Mouse (Mus musculus) splenic B cell, adult 2 months (primary cell): ENCODE measurements around the gene Slc4a5.

Experiments used
- DNase-seq: peaks from one replicate; pipeline ENCODE4 v3.0.0-alpha.2; 2011; ENCODE audit warnings: low read depth, low spot score
- H3K27me3 ChIP-seq: 2 replicates; pipeline ENCODE4 v1.6.1; 2012; ENCODE audit warnings: mild to moderate bottlenecking, low read length, moderate library complexity, mixed read lengths; ENCODE audit not compliant: control insufficient read depth, poor library complexity, insufficient read depth, severe bottlenecking
- H3K36me3 ChIP-seq: 2 replicates; pipeline ENCODE4 v1.6.1; 2012; ENCODE audit warnings: mild to moderate bottlenecking, low read length, moderate library complexity, mixed read lengths; ENCODE audit not compliant: control insufficient read depth, poor library complexity, insufficient read depth, severe bottlenecking

Gene Slc4a5

GRCm38 (mm10) chr6:83219814-83220213 is at the start of gene Slc4a5:
Gene Slc4a5 (plus strand): TSS chr6:83219828.
- H3K36me3 ChIP-seq: no peaks in the 10 kb centered on the region
- H3K27me3 ChIP-seq: no peaks in the 10 kb centered on the region
- DNase-seq: no peak

- DNase-seq: no peak
- H3K36me3 ChIP-seq: no peaks in the 10 kb centered on the region
- no peaks in the 10 kb centered on the region for H3K27me3 ChIP-seq
Observed at GRCm38 (mm10) chr6:83169872-83170271, 49.8 kb upstream of the Slc4a5 start.

- no peak for DNase-seq
- no peaks in the 10 kb centered on the region for H3K36me3 ChIP-seq
- no peaks in the 10 kb centered on the region for H3K27me3 ChIP-seq
Observed at GRCm38 (mm10) chr6:83171063-83171462, 48.6 kb upstream of the Slc4a5 start.

- H3K36me3 ChIP-seq: no peaks in the 10 kb centered on the region
- H3K27me3 ChIP-seq: no peaks in the 10 kb centered on the region
- no peak for DNase-seq
Observed at GRCm38 (mm10) chr6:83172240-83172920, 47.2 kb upstream of the Slc4a5 start.

- no peak for DNase-seq
- no peaks in the 10 kb centered on the region for H3K27me3 ChIP-seq
- H3K36me3 ChIP-seq: no peaks in the 10 kb centered on the region
Observed at GRCm38 (mm10) chr6:83175996-83176395, 43.6 kb upstream of the Slc4a5 start.

- no peak for DNase-seq
- Histone ChIP-seq H3K36me3 (peaks cover 1% of the 10 kb centered on the region), H3K27me3 (no peaks in the 10 kb centered on the region)
Observed at GRCm38 (mm10) chr6:83179390-83180117, 40.1 kb upstream of the Slc4a5 start.

- Histone ChIP-seq H3K27me3 (no peaks in the 10 kb centered on the region), H3K36me3 (peaks cover 1% of the 10 kb centered on the region)
- DNase-seq: no peak
Observed at GRCm38 (mm10) chr6:83180605-83181004, 39.0 kb upstream of the Slc4a5 start.

- Histone ChIP-seq H3K27me3 (no peaks in the 10 kb centered on the region), H3K36me3 (peaks cover 7% of the 10 kb centered on the region)
- DNase-seq: no peak
Observed at GRCm38 (mm10) chr6:83184858-83185435, 34.7 kb upstream of the Slc4a5 start.

- peak; percentile 46 for DNase-seq
- Histone ChIP-seq H3K36me3 (peaks cover 7% of the 10 kb centered on the region), H3K27me3 (no peaks in the 10 kb centered on the region)
Observed at GRCm38 (mm10) chr6:83185895-83186861, 33.5 kb upstream of the Slc4a5 start.

GRCm38 (mm10) chr6:83186946-83187345 is 32.7 kb upstream of the Slc4a5 start:
- H3K36me3 ChIP-seq: peaks cover 7% of the 10 kb centered on the region
- DNase-seq: no peak
- H3K27me3 ChIP-seq: no peaks in the 10 kb centered on the region

- Histone ChIP-seq H3K27me3 (no peaks in the 10 kb centered on the region), H3K36me3 (peaks cover 16% of the 10 kb centered on the region)
- no peak for DNase-seq
Observed at GRCm38 (mm10) chr6:83193571-83193970, 26.1 kb upstream of the Slc4a5 start.

- DNase-seq: no peak
- H3K27me3 ChIP-seq: no peaks in the 10 kb centered on the region
- H3K36me3 ChIP-seq: peaks cover 10% of the 10 kb centered on the region
Observed at GRCm38 (mm10) chr6:83197345-83198004, 22.2 kb upstream of the Slc4a5 start.

GRCm38 (mm10) chr6:83203320-83203719 is 16.3 kb upstream of the Slc4a5 start:
- H3K27me3 ChIP-seq: no peaks in the 10 kb centered on the region
- DNase-seq: no peak
- H3K36me3 ChIP-seq: peaks cover under 1% of the 10 kb centered on the region; the same call in 1 of the 2 replicates

- H3K36me3 ChIP-seq: no peaks in the 10 kb centered on the region
- H3K27me3 ChIP-seq: no peaks in the 10 kb centered on the region
- no peak for DNase-seq
Observed at GRCm38 (mm10) chr6:83205851-83206250, 13.8 kb upstream of the Slc4a5 start.
